Mouse (Mus musculus) T-helper 2 cell (primary cell): ENCODE measurements around the gene Nkx1-2.

Experiments used
- in situ Hi-C: fragments of 300-600 bp; cut with MboI, MseI; formaldehyde crosslinking; loops from one replicate; pipeline ENCODE4 v1.15.1; 2025; ENCODE audit warnings: high pct_unique_total_duplicates

The Nkx1-2 gene

GRCm38 (mm10) chr7:132605689-132606088 is 6.3 kb upstream of the Nkx1-2 start:
- in situ Hi-C loops, result no loop called here

- in situ Hi-C loops, result no loop called here
These were observed 5.3 kb upstream of the Nkx1-2 start for GRCm38 (mm10) chr7:132604720-132605119.

GRCm38 (mm10) chr7:132600926-132601325 is 1.5 kb upstream of the Nkx1-2 start:
- in situ Hi-C loops, result no loop called here

- in situ Hi-C loops, result no loop called here
These were observed 589 bp upstream of the Nkx1-2 start for GRCm38 (mm10) chr7:132600026-132600425.

- in situ Hi-C loops, result no loop called here
These were observed 2.0 kb downstream of the Nkx1-2 start for GRCm38 (mm10) chr7:132597251-132598041.

GRCm38 (mm10) chr7:132596557-132597250 is 2.7 kb downstream of the Nkx1-2 start:
- in situ Hi-C loops, result no loop called here

GRCm38 (mm10) chr7:132595787-132596186 is 3.6 kb downstream of the Nkx1-2 start:
- in situ Hi-C loops, result no loop called here

- in situ Hi-C loops, result no loop called here
These were observed 5.1 kb downstream of the Nkx1-2 start for GRCm38 (mm10) chr7:132594325-132594724.

GRCm38 (mm10) chr7:132593762-132594161 is 5.7 kb downstream of the Nkx1-2 start:
- in situ Hi-C loops, result no loop called here

- in situ Hi-C loops, result no loop called here
These were observed 9.8 kb downstream of the Nkx1-2 start for GRCm38 (mm10) chr7:132589610-132590009.

- in situ Hi-C loops, result no loop called here
These were observed 12.3 kb downstream of the Nkx1-2 start for GRCm38 (mm10) chr7:132587167-132587566.

- in situ Hi-C loops, result no loop called here
These were observed 13.5 kb downstream of the Nkx1-2 start for GRCm38 (mm10) chr7:132585695-132586491.

- in situ Hi-C loops, result no loop called here
These were observed 18.0 kb downstream of the Nkx1-2 start for GRCm38 (mm10) chr7:132581441-132581840.

GRCm38 (mm10) chr7:132580511-132580910 is 18.9 kb downstream of the Nkx1-2 start:
- in situ Hi-C loops, result no loop called here

- in situ Hi-C loops, result loop anchor here (10.0 kb wide), 1 partner anchor 1012 kb away; the partner anchor contains the start of gene Bub3
These were observed 22.5 kb downstream of the Nkx1-2 start for GRCm38 (mm10) chr7:132576891-132577290.

- in situ Hi-C loops, result loop anchor here (10.0 kb wide), 1 partner anchor 1011 kb away; the partner anchor contains the start of gene Bub3
These were observed 23.3 kb downstream of the Nkx1-2 start, which contains the start of gene Oat for GRCm38 (mm10) chr7:132576116-132576650. Oat (minus strand) TSS chr7:132576398.

- in situ Hi-C loops, result loop anchor here (10.0 kb wide), 1 partner anchor 1011 kb away; the partner anchor contains the start of gene Bub3
These were observed 23.8 kb downstream of the Nkx1-2 start for GRCm38 (mm10) chr7:132575623-132576022.

- in situ Hi-C loops, result loop anchor here (10.0 kb wide), 1 partner anchor 1010 kb away; the partner anchor contains the start of gene Bub3
These were observed 24.8 kb downstream of the Nkx1-2 start for GRCm38 (mm10) chr7:132574646-132575045.

GRCm38 (mm10) chr7:132573205-132573604 is 26.2 kb downstream of the Nkx1-2 start:
- in situ Hi-C loops, result loop anchor here (10.0 kb wide), 1 partner anchor 1008 kb away; the partner anchor contains the start of gene Bub3

- in situ Hi-C loops, result loop anchor here (10.0 kb wide), 1 partner anchor 1008 kb away; the partner anchor contains the start of gene Bub3
These were observed 26.7 kb downstream of the Nkx1-2 start for GRCm38 (mm10) chr7:132572738-132573137.

- in situ Hi-C loops, result loop anchor here (10.0 kb wide), 1 partner anchor 1007 kb away; the partner anchor contains the start of gene Bub3
These were observed 28.0 kb downstream of the Nkx1-2 start for GRCm38 (mm10) chr7:132571481-132571880.
